Mouse (Mus musculus) heart, embryonic 15.5 days (tissue): Measurements from ENCODE around the gene Lacc1. TPM values are rescaled to one million over a fixed set of nuclear protein-coding genes. Genes with fewer than 3 reads are reported as not detected.

Experiments
- ATAC-seq: fragments of 200-750 bp; cut with Nextera tagmentation; replicated peaks from 2 replicates; pipeline ENCODE4 v1.8.0; 2017; ENCODE audit warnings: low read depth, moderate TSS enrichment; ENCODE audit not compliant: insufficient number of reproducible peaks, insufficient read depth, low FRiP score
- H3K27ac ChIP-seq: fragments of 300-500 bp; sonication (generic); 2 replicates; pipeline ENCODE4 v1.5.1; 2015; ENCODE audit warnings: mild to moderate bottlenecking, inconsistent platforms
- H3K27me3 ChIP-seq: fragments of 300-500 bp; sonication (generic); 2 replicates; pipeline ENCODE4 v1.6.1; 2015; ENCODE audit warnings: inconsistent platforms
- H3K36me3 ChIP-seq: fragments of 300-500 bp; sonication (generic); 2 replicates; pipeline ENCODE4 v1.6.1; 2015; ENCODE audit warnings: mild to moderate bottlenecking, inconsistent platforms
- H3K4me1 ChIP-seq: fragments of 300-500 bp; sonication (generic); replicated peaks from 2 replicates; pipeline ENCODE4 v1.6.1; 2015; ENCODE audit warnings: inconsistent platforms
- H3K4me2 ChIP-seq: fragments of 300-500 bp; sonication (generic); 2 replicates; pipeline ENCODE4 v1.6.1; 2015; ENCODE audit warnings: inconsistent platforms, mild to moderate bottlenecking, moderate library complexity
- H3K4me3 ChIP-seq: fragments of 300-500 bp; sonication (generic); 2 replicates; pipeline ENCODE4 v1.5.1; 2015; ENCODE audit warnings: mild to moderate bottlenecking, inconsistent platforms
- H3K9ac ChIP-seq: fragments of 300-500 bp; sonication (generic); 2 replicates; pipeline ENCODE4 v1.6.1; 2015; ENCODE audit warnings: mild to moderate bottlenecking, inconsistent platforms
- H3K9me3 ChIP-seq: fragments of 300-500 bp; sonication (generic); replicated peaks from 2 replicates; pipeline ENCODE4 v1.6.1; 2016; ENCODE audit warnings: inconsistent platforms
- WGBS: fragments of 180-500 bp; shearing (Covaris S2); methylation state at CpG from one replicate; pipeline ENCODE4 v1.1.7; 2015; ENCODE audit warnings: mixed read lengths; 5-methylcytosine and 5-hydroxymethylcytosine counted together
- polyA plus RNA-seq: library from polyadenylated mRNA; unstranded; fragments of >200 nt; fragmentation: Nextera tagmentation; extraction: Ambion mirVana; gene quantifications from 2 replicates; pipeline ENCODE4 v1.2.1, GENCODE M21; 2015

The Lacc1 gene
- polyA plus RNA-seq, result 4.3 and 7.9 TPM in 2 replicates

DNA sequence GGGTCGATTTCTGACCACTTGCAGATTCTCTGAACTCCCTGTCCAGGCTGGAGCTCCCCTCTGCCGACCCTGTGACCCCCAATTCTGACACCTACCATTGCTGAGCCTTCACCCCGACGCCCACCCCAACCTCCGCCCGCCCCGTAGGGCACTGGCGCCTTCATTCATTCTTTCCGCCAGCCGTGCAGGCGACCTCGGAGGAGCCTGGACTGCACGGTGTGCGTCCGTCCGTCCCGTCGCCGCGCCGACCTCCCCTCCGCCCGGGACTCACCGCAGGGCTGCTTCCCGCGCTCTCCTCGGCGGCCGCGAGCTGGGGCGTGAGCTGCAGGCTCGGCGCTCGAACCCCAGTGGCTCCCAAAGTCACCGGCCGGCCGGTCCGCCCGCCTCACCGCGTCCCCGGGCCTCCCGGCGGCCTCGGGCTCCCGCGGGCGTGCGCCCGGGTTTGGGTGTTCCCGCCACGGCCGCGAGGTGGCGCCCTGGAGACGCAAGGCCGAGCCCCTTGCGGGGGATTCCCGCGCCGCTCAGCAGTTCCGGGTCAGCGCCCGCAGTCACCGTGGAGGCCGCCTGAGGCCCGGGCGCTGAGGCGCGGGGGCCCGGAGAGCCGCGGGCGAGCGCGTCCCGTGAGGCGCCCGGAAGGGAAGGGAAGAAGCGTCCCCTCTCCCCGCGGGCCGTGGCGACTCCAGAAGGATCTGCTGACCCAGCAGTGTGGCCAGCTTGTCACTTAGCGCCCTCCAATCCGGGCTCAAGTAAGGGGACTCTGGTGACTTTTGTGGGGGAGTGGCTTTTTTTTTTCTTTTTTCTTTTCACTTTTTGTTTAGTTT lies at the start of gene Lacc1, which contains the start of gene Ccdc122:
Gene Lacc1, minus strand, starts transcription at position 679 of the 821 bp plus-strand sequence.
Gene Ccdc122, plus strand, starts transcription at position 547 of the 821 bp plus-strand sequence.
- H3K4me1 ChIP-seq, result peaks cover 16% of the 10 kb centered on the region
- H3K4me3 ChIP-seq, result peak within 1 kb of the TSS; percentile 66
- peak within 1 kb of the TSS; percentile 85 for H3K4me2 ChIP-seq
- H3K36me3 ChIP-seq, result no peaks in the 10 kb centered on the region
- under 1% methylated on average over 84 of the region's 86 CpGs for WGBS
- H3K27me3 ChIP-seq, result no peaks in the 10 kb centered on the region
- no peaks in the 10 kb centered on the region for H3K9me3 ChIP-seq
- peak within 1 kb of the TSS; percentile 24; the same call in 1 of the 2 replicates for H3K27ac ChIP-seq
- peak within 1 kb of the TSS; percentile 74 for H3K9ac ChIP-seq
- ATAC-seq, result peak; percentile 73

GRCm38 (mm10) chr14:77081248-77081647 lies 44.5 kb upstream of the Lacc1 start:
- H3K4me2 ChIP-seq, result no peak overlapping the region
- no peaks in the 10 kb centered on the region for H3K4me1 ChIP-seq
- no peak overlapping the region for H3K9ac ChIP-seq
- 88% methylated on average over 5 of the region's 5 CpGs for WGBS
- no peak overlapping the region for H3K27ac ChIP-seq
- H3K36me3 ChIP-seq, result no peaks in the 10 kb centered on the region
- H3K9me3 ChIP-seq, result no peaks in the 10 kb centered on the region
- H3K4me3 ChIP-seq, result no peak overlapping the region
- no peaks in the 10 kb centered on the region for H3K27me3 ChIP-seq
- no peak for ATAC-seq

DNA sequence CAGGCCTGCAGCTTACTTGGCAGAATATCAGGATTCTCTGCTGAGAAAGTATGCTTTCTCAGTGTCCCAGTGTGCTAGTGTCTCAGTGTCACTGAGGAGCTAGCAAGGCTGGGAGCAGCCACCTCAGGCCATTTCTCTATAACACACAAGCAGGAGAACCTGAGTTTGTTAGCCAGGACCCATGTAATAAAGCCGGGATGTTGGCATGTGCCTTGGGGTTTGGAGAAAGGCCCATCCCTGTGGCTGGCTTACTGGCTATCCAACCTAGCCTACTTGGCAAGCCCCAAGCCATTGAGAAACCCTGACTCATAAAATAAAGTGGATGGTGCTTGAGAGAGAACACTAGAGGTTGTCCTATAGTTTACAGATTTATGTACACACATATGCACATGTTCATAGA lies 32.7 kb upstream of the Lacc1 start:
- H3K4me1 ChIP-seq, result no peaks in the 10 kb centered on the region
- no peaks in the 10 kb centered on the region for H3K36me3 ChIP-seq
- H3K9me3 ChIP-seq, result no peaks in the 10 kb centered on the region
- no peak overlapping the region for H3K27ac ChIP-seq
- no peak overlapping the region for H3K9ac ChIP-seq
- ATAC-seq, result no peak
- no peak overlapping the region for H3K4me2 ChIP-seq
- WGBS, result 73% methylated on average over 1 of the region's 1 CpGs
- H3K27me3 ChIP-seq, result no peaks in the 10 kb centered on the region
- no peak overlapping the region for H3K4me3 ChIP-seq

- Histone ChIP-seq H3K9ac (no peak overlapping the region), H3K36me3 (no peaks in the 10 kb centered on the region), H3K4me3 (no peak overlapping the region), H3K4me1 (no peaks in the 10 kb centered on the region), H3K9me3 (no peaks in the 10 kb centered on the region), H3K4me2 (no peak overlapping the region), H3K27me3 (peaks cover 5% of the 10 kb centered on the region; the same call in 1 of the 2 replicates), H3K27ac (no peak overlapping the region)
- ATAC-seq, result no peak
Measured at GRCm38 (mm10) chr14:77053288-77053687, 16.6 kb upstream of the Lacc1 start.

DNA sequence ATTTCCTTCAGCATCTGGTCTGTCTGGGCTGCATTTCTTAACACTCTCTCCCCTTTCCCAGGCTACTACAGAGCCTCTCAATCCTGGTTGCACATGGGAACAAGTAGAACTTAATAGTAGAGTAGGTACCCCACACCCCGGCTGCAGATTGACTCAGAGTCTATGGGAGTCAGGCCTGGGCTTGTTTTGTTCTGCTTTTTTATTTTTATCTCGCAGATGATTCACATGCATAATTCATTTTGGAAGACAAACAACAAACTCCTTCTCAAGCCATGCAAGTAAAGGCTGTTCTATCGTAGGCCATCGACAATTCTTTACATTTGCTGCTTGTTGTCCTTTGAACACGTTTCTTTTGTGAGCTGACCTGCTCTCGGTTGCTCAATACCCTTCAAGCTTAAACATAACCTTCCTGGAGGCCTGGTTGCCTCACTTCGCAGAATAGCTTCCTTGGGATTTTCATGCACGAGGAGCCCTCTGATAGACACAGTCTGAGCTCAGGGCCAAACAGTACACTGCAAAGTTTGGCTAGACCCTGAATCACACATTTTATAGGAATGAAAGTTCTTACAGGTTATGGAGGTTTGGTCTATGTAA lies 1.2 kb upstream of the Lacc1 start:
- 75% methylated on average over 8 of the region's 8 CpGs for WGBS
- H3K9ac ChIP-seq, result no peak overlapping the region
- H3K4me2 ChIP-seq, result no peak overlapping the region

GRCm38 (mm10) chr14:77037330-77037729 lies 626 bp upstream of the Lacc1 start:
- 0 out of 2 replicates have a peak overlapping the region, but pooled peaks have one; percentile 85 for H3K4me2 ChIP-seq
- ATAC-seq, result no peak
- 71% methylated on average over 5 of the region's 5 CpGs for WGBS
- H3K9ac ChIP-seq, result no peak overlapping the region
- H3K36me3 ChIP-seq, result no peaks in the 10 kb centered on the region
- H3K9me3 ChIP-seq, result no peaks in the 10 kb centered on the region
- no peak overlapping the region for H3K27ac ChIP-seq
- peaks cover 8% of the 10 kb centered on the region for H3K4me1 ChIP-seq
- H3K27me3 ChIP-seq, result no peaks in the 10 kb centered on the region
- H3K4me3 ChIP-seq, result no peak overlapping the region

More for the DNA sequence above, 1.2 kb upstream of the Lacc1 start:
- Histone ChIP-seq H3K36me3 (no peaks in the 10 kb centered on the region), H3K4me3 (no peak overlapping the region), H3K27me3 (no peaks in the 10 kb centered on the region), H3K27ac (no peak overlapping the region), H3K4me1 (peaks cover 5% of the 10 kb centered on the region), H3K9me3 (no peaks in the 10 kb centered on the region)
- no peak for ATAC-seq

GRCm38 (mm10) chr14:77034970-77035369 lies 1.7 kb downstream of the Lacc1 start:
- H3K4me1 ChIP-seq, result peaks cover 16% of the 10 kb centered on the region
- WGBS, result 82% methylated on average over 8 of the region's 8 CpGs
- H3K27ac ChIP-seq, result no peak overlapping the region
- H3K9me3 ChIP-seq, result no peaks in the 10 kb centered on the region
- H3K4me2 ChIP-seq, result no peak overlapping the region
- no peak overlapping the region for H3K9ac ChIP-seq
- no peaks in the 10 kb centered on the region for H3K36me3 ChIP-seq
- no peaks in the 10 kb centered on the region for H3K27me3 ChIP-seq
- no peak overlapping the region for H3K4me3 ChIP-seq
- no peak for ATAC-seq

- no peak overlapping the region for H3K27ac ChIP-seq
- no peak overlapping the region for H3K4me3 ChIP-seq
- no peaks in the 10 kb centered on the region for H3K36me3 ChIP-seq
- ATAC-seq, result no peak
- no peaks in the 10 kb centered on the region for H3K9me3 ChIP-seq
- peaks cover 16% of the 10 kb centered on the region for H3K4me1 ChIP-seq
- H3K27me3 ChIP-seq, result no peaks in the 10 kb centered on the region
- H3K9ac ChIP-seq, result no peak overlapping the region
- H3K4me2 ChIP-seq, result no peak overlapping the region
- 65% methylated on average over 7 of the region's 7 CpGs for WGBS
Measured at GRCm38 (mm10) chr14:77034175-77034915, 2.4 kb downstream of the Lacc1 start.

DNA sequence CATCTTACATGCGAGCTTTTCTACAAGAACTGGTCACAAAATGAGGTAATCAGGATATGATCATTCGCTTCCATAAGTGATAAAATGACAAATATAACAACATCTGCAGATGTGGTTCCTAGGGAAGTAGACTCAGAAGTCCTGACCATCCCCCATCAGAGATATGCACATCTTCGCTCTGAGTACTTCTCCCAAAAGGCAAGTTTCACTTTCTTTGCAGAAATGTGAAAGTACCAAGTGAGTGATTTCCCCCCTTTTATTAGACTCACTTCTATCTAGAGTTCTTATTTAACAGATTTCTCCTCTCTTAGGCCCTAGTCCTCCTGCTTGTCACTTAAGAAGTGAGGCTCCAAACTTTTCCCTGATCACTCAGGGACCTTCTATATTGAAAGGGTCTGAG lies 3.3 kb downstream of the Lacc1 start:
- no peak overlapping the region for H3K4me3 ChIP-seq
- H3K9ac ChIP-seq, result no peak overlapping the region
- H3K27me3 ChIP-seq, result no peaks in the 10 kb centered on the region
- no peaks in the 10 kb centered on the region for H3K9me3 ChIP-seq
- ATAC-seq, result no peak
- 81% methylated on average over 3 of the region's 3 CpGs for WGBS
- no peaks in the 10 kb centered on the region for H3K36me3 ChIP-seq
- H3K4me2 ChIP-seq, result no peak overlapping the region
- peaks cover 16% of the 10 kb centered on the region for H3K4me1 ChIP-seq
- no peak overlapping the region for H3K27ac ChIP-seq

GRCm38 (mm10) chr14:77032433-77032832 lies 4.3 kb downstream of the Lacc1 start:
- Histone ChIP-seq H3K9ac (no peak overlapping the region), H3K27me3 (no peaks in the 10 kb centered on the region), H3K4me2 (0 out of 2 replicates have a peak overlapping the region, but pooled peaks have one; percentile 3), H3K9me3 (no peaks in the 10 kb centered on the region), H3K27ac (peak overlapping the region; percentile 61; the same call in 1 of the 2 replicates), H3K4me3 (no peak overlapping the region), H3K36me3 (no peaks in the 10 kb centered on the region), H3K4me1 (peaks cover 16% of the 10 kb centered on the region)
- 21% methylated on average over 5 of the region's 5 CpGs for WGBS
- 0 out of 2 replicates have a peak, but pooled peaks have one; percentile 38 for ATAC-seq

DNA sequence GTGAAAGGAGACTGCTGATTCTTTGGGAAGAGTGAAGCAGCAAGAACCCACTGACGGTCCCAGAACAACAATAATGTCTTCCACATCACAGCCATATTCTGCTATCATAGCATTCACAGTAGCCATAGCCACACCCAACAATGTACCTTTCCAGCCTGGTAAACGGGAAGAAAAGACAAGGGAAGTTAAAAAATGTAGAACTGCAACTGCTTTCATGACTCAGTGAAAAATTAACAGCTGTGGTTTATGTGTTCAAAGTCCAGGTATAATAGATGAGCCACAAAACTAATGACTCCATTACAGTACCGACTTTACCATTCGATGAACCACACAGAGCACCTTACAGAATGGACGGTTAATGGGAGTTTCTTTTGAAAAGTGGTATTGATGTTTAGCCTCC lies 5.9 kb downstream of the Lacc1 start:
- WGBS, result 87% methylated on average over 5 of the region's 5 CpGs
- Histone ChIP-seq H3K9me3 (no peaks in the 10 kb centered on the region), H3K27me3 (no peaks in the 10 kb centered on the region), H3K36me3 (no peaks in the 10 kb centered on the region), H3K4me1 (peaks cover 13% of the 10 kb centered on the region), H3K27ac (no peak overlapping the region), H3K4me2 (no peak overlapping the region), H3K9ac (no peak overlapping the region), H3K4me3 (no peak overlapping the region)
- no peak for ATAC-seq
